Mouse (Mus musculus): ENCODE data around the gene Crat. TPM values are rescaled to one million over a fixed set of nuclear protein-coding genes. Genes with fewer than 3 reads are reported as not detected.

Gene Crat
- polyA plus RNA-seq, 1 experiment: not detected

DNA sequence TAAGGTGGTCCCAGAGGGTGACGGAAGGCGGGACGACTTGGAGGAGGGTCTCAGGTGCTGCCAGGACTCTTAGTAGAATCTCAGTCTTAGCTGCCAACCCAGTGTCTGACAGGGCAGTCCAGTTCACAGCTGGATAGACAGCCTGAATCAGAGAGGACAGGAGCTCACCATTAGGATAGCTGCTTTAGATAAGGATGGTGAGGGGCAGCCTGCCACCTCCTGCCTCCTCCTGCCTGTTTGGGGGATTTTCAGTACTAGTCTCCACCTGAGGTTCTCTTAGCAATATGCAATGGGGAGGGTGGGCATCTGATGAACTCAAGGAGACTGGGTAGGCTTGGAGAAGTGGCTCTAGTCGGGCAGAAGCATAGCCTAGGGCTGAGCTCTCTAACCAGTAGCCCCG lies 932 bp downstream of the Crat start:
- no peak for TF ChIP-seq POLR2A (IDR thresholded peaks at IDR 0.05; ENCODE audit: insufficient read depth, low read depth, low read length)
- no peak for TF ChIP-seq CTCF (IDR thresholded peaks at IDR 0.05; ENCODE audit: insufficient read depth, low read depth, low read length)
- 46% methylated on average over 5 of the region's 5 CpGs for WGBS
- Histone ChIP-seq H3K4me3 (ENCODE audit: insufficient read depth, low read depth, low read length) (peak overlapping the region; percentile 63), H3K4me1 (ENCODE audit: control insufficient read depth, insufficient read depth, low read length) (peaks cover 37% of the 10 kb centered on the region), H3K27ac (ENCODE audit: insufficient read depth, low read depth, low read length) (peak overlapping the region; percentile 94)

DNA sequence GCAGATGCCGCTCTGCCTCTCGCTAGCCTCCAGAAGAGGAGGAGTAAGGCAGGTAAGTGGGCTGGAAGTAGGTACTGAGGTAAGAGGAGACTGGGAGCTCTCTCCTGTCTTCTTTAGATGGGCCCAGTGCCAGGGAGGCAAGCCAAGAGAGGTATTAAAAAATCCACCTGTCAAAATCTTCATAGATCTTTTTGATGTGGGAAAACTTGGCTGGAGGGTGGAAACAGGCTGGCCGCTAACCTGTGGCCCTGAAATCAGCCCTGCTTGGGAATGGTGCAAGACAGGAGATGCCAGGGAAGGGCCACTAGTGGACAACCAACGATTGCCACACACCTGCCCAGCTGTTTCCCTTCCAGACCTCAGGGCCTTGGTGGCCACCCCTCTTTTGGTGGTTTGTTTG lies 1.5 kb downstream of the Crat start:
- WGBS: 69% methylated on average over 4 of the region's 4 CpGs
- peak overlapping the region; percentile 66 for H3K27ac ChIP-seq (ENCODE audit: insufficient read depth, low read depth, low read length)
- peaks cover 36% of the 10 kb centered on the region for H3K4me1 ChIP-seq (ENCODE audit: control insufficient read depth, insufficient read depth, low read length)
- TF ChIP-seq CTCF (IDR thresholded peaks at IDR 0.05; ENCODE audit: insufficient read depth, low read depth, low read length): no peak
- no peak for TF ChIP-seq POLR2A (IDR thresholded peaks at IDR 0.05; ENCODE audit: insufficient read depth, low read depth, low read length)
- H3K4me3 ChIP-seq (ENCODE audit: insufficient read depth, low read depth, low read length): peak overlapping the region; percentile 46

DNA sequence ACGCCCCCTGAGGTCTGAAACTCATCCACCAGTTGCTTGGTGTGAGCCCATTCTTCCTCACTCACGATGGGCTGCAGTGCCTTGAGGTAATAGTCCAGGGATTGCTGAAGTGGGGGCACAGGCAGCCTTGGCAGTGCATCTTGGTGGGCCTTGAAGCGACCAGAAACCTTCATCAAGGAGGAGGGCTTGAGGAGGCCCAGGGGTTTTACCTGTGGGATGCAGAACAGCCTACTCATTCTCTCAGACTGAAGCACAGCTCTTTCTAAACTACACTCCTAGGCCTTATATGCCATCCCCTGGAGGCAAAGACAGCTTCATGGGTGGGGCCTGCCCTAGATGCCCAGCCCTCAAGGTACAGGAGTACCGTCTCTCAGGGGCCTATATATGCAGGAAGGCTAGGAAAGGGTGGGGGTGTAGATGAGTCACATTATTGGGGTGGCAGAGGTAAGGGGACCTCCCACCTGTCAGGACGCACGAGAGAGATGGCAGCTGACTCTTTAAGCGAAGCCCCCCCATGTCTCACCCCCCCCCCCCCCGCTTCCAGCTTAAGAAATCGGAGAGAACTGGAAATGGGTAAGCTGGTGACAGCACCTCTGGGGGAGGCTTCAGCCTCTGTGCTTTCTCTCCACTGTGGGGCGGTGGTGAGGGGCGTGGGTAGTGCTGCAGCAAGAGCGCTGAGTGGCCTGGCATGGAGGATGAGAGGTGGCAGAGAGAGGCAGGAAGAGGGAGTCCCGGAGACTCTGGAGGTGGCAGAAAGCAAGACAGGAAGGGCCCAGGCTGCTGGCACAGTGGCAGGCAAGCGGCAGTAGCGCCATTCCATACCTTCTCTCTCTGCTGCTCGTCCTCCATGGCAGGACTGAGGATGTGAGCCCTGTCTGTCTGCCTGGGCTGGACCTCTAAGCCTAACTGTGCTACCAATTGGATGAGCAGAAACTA lies 2.3 kb downstream of the Crat start:
- 39% methylated on average over 16 of the region's 16 CpGs for WGBS
- peaks cover 31% of the 10 kb centered on the region for H3K4me1 ChIP-seq (ENCODE audit: control insufficient read depth, insufficient read depth, low read length)
- H3K27ac ChIP-seq (ENCODE audit: insufficient read depth, low read depth, low read length): peak overlapping the region; percentile 66
- H3K4me3 ChIP-seq (ENCODE audit: insufficient read depth, low read depth, low read length): peak overlapping the region; percentile 46
- TF ChIP-seq CTCF (IDR thresholded peaks at IDR 0.05; ENCODE audit: insufficient read depth, low read depth, low read length) (no peak), POLR2A (IDR thresholded peaks at IDR 0.05; ENCODE audit: insufficient read depth, low read depth, low read length) (0 out of 2 replicates have a peak, but pooled peaks have one; percentile 28)

DNA sequence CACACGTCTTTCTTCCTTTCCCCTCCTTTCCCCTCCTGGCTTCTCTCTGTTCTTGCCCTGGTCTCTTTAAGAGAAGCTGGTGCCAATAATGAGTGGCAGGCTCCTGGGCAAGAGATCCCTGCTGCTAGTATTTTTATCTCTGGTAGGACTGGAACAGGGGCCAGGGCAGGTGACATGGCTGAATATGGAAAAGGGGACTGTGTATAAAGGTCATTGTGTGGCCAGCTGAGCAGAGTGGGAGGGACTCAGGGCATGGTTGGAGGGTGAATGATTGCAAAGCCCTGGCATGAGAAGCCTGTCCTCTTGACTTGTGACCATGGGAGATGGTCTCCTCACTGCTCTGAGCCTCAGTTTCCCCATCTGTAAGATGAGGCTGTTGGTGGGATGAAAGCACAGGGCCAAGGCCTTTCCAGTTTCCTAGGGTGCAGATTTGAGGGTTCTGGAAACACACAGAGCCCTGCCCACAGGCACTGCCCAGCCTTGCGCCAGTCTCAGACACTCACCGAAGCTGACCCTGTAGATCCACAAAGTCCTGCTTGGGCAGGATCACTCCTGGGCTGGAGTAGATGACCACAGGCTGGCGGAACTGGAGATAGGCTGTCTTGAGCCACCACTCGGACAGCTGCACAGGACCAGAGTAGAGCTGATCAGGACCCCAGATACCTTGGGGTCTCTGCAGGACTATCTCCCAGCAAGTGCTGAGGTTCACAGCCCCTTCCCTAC lies 6.0 kb downstream of the Crat start:
- H3K27ac ChIP-seq (ENCODE audit: insufficient read depth, low read depth, low read length): no peak overlapping the region
- TF ChIP-seq CTCF (IDR thresholded peaks at IDR 0.05; ENCODE audit: insufficient read depth, low read depth, low read length) (no peak), POLR2A (IDR thresholded peaks at IDR 0.05; ENCODE audit: insufficient read depth, low read depth, low read length) (no peak)
- peaks cover 23% of the 10 kb centered on the region for H3K4me1 ChIP-seq (ENCODE audit: control insufficient read depth, insufficient read depth, low read length)
- WGBS: 89% methylated on average over 5 of the region's 5 CpGs
- H3K4me3 ChIP-seq (ENCODE audit: insufficient read depth, low read depth, low read length): no peak overlapping the region

DNA sequence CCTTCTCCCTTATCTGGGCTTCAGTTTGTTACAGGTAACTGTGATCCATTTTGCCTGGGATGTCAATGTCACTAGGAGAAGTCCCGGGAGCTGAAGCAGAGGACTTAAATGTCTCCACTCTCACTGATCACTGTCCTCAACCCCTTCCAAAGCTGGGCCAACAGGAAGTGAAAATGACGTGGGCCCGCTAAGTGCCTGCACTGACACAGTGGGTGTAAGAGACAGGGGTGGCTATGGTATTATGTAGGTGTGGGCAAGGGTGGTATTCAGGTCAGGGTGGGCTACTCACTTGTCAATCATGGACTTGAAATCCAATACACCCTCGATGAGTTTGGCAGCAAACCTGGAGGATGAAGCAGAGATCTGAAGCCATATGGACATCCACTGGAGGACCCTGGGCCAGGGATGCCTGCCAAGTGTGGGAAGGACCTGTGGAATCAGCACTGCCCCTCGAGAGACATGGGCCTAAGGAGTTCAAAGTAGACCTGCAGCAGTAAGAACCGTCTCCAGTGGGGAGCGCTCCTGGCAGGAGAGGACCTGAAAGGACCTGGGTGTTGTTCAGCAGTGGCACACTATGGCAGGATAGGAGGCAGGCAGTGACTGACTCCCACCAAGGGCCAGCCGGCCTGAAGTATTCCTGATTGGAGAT lies 7.0 kb downstream of the Crat start:
- TF ChIP-seq CTCF (IDR thresholded peaks at IDR 0.05; ENCODE audit: insufficient read depth, low read depth, low read length) (no peak), POLR2A (IDR thresholded peaks at IDR 0.05; ENCODE audit: insufficient read depth, low read depth, low read length) (no peak)
- peaks cover 14% of the 10 kb centered on the region for H3K4me1 ChIP-seq (ENCODE audit: control insufficient read depth, insufficient read depth, low read length)
- H3K4me3 ChIP-seq (ENCODE audit: insufficient read depth, low read depth, low read length): no peak overlapping the region
- no peak overlapping the region for H3K27ac ChIP-seq (ENCODE audit: insufficient read depth, low read depth, low read length)
- 85% methylated on average over 8 of the region's 8 CpGs for WGBS

DNA sequence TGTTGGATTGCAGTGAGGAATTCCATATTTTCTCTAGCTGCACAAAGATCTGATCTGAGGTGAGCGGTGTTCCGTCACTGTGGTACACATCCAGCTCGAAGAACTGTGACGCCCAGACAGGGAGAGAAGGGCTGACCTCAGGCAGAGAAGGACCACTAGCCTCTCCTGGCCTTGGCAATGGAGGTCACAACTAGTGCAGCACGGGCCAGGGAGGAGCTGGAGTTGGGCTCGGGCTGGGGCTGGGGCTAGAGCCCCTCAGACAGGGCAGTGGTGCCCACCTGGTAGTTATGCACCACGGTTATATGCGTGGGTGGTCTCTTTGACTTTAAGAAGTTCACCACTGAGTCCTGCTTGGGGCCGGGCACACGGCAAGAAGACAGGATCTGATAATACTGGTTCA lies 7.8 kb downstream of the Crat start:
- WGBS: 92% methylated on average over 10 of the region's 10 CpGs
- TF ChIP-seq POLR2A (IDR thresholded peaks at IDR 0.05; ENCODE audit: insufficient read depth, low read depth, low read length): no peak
- TF ChIP-seq CTCF (IDR thresholded peaks at IDR 0.05; ENCODE audit: insufficient read depth, low read depth, low read length): no peak

DNA sequence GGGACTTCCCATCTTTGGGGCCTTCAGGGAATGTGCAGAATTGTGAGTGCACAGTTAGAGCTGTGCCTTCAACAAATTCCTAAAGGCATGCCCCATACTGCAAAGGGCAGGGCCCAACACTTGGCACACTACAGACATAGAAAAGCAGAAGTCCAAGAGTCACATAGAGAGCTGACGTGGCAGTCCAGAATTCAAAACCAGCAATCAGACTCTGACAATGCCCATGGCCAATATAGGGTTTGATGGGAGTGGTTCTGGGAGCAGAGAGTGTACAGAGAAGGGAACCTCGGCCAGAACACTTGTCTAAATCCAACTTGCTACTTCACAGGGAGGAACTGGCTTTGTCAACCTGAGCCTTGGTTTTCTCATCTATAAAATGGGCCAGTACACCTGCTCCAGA lies 8.4 kb downstream of the Crat start:
- Histone ChIP-seq H3K27ac (ENCODE audit: insufficient read depth, low read depth, low read length) (no peak overlapping the region), H3K4me3 (ENCODE audit: insufficient read depth, low read depth, low read length) (no peak overlapping the region), H3K4me1 (ENCODE audit: control insufficient read depth, insufficient read depth, low read length) (peaks cover 2% of the 10 kb centered on the region; the same call in 1 of the 2 replicates)
- WGBS: 85% methylated on average over 2 of the region's 2 CpGs
- no peak for TF ChIP-seq POLR2A (IDR thresholded peaks at IDR 0.05; ENCODE audit: insufficient read depth, low read depth, low read length)
- TF ChIP-seq CTCF (IDR thresholded peaks at IDR 0.05; ENCODE audit: insufficient read depth, low read depth, low read length): no peak

More for the DNA sequence above, 7.8 kb downstream of the Crat start:
- Histone ChIP-seq H3K27ac (ENCODE audit: insufficient read depth, low read depth, low read length) (no peak overlapping the region), H3K4me1 (ENCODE audit: control insufficient read depth, insufficient read depth, low read length) (peaks cover 6% of the 10 kb centered on the region), H3K4me3 (ENCODE audit: insufficient read depth, low read depth, low read length) (no peak overlapping the region)

DNA sequence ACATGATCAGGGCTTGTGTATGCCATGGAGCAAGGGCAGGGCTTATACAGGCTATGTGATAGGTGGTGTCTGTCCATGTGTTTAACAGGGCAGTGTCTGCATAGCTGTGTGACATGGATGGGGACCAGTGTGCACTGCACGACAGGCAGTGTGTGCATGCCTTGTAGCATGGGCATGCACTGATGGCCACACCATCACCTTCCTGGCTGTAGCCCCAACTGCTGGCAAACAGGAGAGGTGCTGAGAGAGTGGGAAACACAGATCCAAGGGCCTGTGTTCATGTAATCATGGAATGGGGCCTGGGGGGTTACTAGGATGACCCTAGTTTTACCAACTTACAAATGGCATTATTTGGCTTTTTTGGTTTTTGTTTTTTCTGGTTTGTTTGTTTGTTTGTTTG lies 11.7 kb downstream of the Crat start:
- peaks cover 8% of the 10 kb centered on the region; the same call in 1 of the 2 replicates for H3K4me1 ChIP-seq (ENCODE audit: control insufficient read depth, insufficient read depth, low read length)
- TF ChIP-seq CTCF (IDR thresholded peaks at IDR 0.05; ENCODE audit: insufficient read depth, low read depth, low read length): no peak
- no peak for TF ChIP-seq POLR2A (IDR thresholded peaks at IDR 0.05; ENCODE audit: insufficient read depth, low read depth, low read length)
- no peak overlapping the region for H3K4me3 ChIP-seq (ENCODE audit: insufficient read depth, low read depth, low read length)
- WGBS: 86% methylated on average over 1 of the region's 1 CpGs
- no peak overlapping the region for H3K27ac ChIP-seq (ENCODE audit: insufficient read depth, low read depth, low read length)
